Mouse (Mus musculus) Muller cell, postnatal 12 days (primary cell): ENCODE results near the gene 1700040F15Rik.
"Not testable (repeated sequence)": the region's sequence is repeated elsewhere in the genome, so short reads cannot be mapped to it uniquely, and the experiment has no call there.

ENCODE experiments used
- DNase-seq: peaks from one replicate; pipeline ENCODE4 v3.0.0-alpha.2; 2015; ENCODE audit errors: inconsistent ontology term

1700040F15Rik gene

GRCm38 (mm10) chrY:61101947-61102346 lies at the start of gene 1700040F15Rik:
Gene 1700040F15Rik, plus strand, starts transcription at chrY:61102247.
- DNase-seq: not testable (repeated sequence)
